Mouse (Mus musculus): ENCODE measurements around the gene Fbn1.

DNA sequence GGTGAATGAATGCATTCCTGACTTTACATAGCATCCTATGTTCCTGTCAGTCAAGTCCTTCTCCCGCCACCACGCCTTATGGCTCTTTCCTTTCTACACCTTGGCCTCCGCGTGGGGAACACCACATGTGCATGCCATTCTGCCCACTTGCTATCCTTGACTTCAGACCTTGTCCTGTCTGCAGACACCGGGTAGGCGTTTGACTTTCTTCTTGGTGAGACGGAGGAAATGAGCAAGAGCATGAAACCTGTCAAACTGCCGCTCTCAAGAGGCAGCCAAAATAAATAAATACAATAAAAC is 205.2 kb downstream of the Fbn1 start:
- no peak for TF ChIP-seq CTCF (IDR thresholded peaks at IDR 0.05; ENCODE audit: low read depth)
- no peak for TF ChIP-seq EP300 (IDR thresholded peaks at IDR 0.05; ENCODE audit: low read depth)
